Mouse (Mus musculus): ENCODE results near the gene Slc38a7.
"Not testable (repeated sequence)": the region's sequence is repeated elsewhere in the genome, so short reads cannot be mapped to it uniquely, and the experiment has no call there.

Slc38a7 gene

GRCm38 (mm10) chr8:95850326-95850725 is 3.0 kb downstream of the Slc38a7 start:
- CTCF ChIA-PET = interaction anchor here (0.6 kb wide), 1 partner anchor 1149 kb away, joined by 3 read pairs; no protein-coding TSS in a partner anchor

- CTCF ChIA-PET = interaction anchor here (0.6 kb wide), 1 partner anchor 90 kb away, joined by 3 read pairs; no protein-coding TSS in a partner anchor
Observed at GRCm38 (mm10) chr8:95848734-95849464, 4.4 kb downstream of the Slc38a7 start.

DNA sequence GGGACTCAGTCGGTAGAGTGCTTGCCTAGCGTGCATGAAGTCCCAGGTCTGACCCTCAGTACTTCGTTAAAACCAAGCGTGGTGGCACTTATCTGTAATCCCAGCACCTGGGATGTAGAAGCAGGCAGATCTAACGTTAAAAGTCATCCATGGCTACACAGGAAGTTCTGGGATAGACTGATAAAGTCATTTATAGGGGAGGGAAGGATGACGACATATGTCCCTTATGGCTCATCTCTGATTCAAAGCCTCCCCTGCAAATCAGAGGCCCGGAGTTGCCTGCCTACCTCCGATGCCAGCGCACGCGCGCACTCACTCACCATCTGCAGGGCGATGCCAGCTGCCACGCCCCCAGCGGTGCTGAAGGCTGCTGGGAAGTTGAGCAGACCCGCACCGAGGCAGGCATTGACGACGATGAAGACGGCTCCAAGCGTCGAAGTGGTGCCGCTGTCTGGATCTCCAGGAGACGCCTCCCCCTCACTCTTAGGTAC is 5.2 kb downstream of the Slc38a7 start:
- CTCF ChIA-PET = no interaction called here

DNA sequence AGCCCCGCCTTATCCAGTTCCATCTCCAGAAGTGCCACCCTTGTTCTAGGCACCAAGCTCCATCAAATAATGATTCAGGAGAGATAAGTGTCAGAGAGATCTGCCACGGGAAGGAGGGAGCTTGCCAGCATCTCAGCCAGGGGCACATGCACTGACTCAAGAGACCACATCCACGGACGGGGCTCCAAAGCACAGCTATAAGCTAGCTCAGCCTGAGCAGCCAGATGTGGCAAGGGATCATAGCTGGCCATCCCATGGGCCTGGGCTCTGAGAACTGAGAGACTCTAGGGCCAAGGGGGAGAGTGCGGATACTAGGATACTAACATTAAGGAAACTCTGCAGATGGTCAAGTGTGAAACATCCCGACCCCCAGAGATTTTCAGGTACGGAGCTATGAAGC is 8.3 kb downstream of the Slc38a7 start:
- CTCF ChIA-PET = no interaction called here

- CTCF ChIA-PET = no interaction called here
Observed at GRCm38 (mm10) chr8:95843968-95844367, 9.4 kb downstream of the Slc38a7 start.

DNA sequence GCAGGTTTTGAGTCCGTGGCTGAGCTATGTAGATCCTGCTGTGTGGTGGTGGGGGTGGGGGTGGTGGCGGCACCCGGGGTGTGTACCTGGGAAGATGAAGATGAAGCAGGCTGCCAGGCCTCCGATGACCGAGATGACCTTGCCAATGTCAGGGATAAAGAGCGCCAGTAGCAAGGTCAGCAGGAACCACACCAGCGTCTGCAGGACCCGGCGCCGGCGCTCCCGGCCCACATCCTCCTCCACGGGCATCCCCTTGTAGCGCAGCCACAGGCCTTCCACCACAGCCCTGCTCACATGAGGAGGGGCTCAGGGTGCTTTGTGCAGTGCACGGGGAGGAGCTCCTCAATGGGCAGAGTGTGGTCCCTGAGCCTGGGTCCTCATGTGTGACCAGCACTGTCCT is 11.9 kb downstream of the Slc38a7 start:
- CTCF ChIA-PET = no interaction called here

DNA sequence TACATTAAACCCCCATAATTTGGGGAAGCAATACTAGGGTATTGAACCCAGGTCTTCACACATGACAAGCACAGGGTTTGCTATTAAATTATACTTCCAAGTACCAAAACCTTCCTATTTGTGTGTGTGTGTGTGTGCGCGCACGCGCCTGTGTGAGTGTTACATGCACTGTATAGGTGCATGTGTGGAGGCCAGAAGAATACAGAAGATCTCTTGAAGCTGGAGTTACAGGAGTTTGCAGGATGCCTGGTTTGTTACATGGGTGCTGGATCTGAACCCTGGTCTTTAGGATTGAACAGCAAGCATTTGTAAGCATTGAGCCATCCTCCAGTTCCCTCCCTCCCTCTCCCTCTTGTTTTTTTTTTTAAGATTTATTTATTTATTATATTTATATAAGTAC is 14.1 kb downstream of the Slc38a7 start:
- CTCF ChIA-PET = no interaction called here

DNA sequence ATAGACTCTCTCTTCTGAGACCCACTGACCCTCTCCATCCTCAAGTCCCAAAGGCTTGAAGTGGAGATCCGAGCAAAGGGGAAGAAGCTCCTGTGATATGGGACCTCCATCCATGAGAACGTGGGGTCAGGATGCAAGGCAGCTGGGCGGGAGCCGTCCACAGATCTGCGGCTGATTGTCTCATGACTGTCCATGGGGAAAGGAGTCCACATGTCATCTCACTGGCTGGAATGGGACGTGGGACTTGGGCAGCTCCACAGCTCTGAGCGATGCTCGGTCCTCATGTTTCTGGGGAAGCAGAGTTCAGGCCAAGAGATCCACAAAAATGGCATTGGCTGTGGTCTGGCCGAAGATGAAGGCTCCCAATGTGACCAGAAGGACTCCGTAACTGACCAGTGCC is 16.1 kb downstream of the Slc38a7 start:
- CTCF ChIA-PET = no interaction called here

- CTCF ChIA-PET = interaction anchor here (0.5 kb wide), 1 partner anchor 48 kb away, joined by 22 read pairs; no protein-coding TSS in a partner anchor
Observed at GRCm38 (mm10) chr8:95835891-95836290, 17.4 kb downstream of the Slc38a7 start.

GRCm38 (mm10) chr8:95833435-95833984 is 19.8 kb downstream of the Slc38a7 start:
- CTCF ChIA-PET = interaction anchor here (0.6 kb wide), 1 partner anchor 434 kb away, joined by 3 read pairs; no protein-coding TSS in a partner anchor

DNA sequence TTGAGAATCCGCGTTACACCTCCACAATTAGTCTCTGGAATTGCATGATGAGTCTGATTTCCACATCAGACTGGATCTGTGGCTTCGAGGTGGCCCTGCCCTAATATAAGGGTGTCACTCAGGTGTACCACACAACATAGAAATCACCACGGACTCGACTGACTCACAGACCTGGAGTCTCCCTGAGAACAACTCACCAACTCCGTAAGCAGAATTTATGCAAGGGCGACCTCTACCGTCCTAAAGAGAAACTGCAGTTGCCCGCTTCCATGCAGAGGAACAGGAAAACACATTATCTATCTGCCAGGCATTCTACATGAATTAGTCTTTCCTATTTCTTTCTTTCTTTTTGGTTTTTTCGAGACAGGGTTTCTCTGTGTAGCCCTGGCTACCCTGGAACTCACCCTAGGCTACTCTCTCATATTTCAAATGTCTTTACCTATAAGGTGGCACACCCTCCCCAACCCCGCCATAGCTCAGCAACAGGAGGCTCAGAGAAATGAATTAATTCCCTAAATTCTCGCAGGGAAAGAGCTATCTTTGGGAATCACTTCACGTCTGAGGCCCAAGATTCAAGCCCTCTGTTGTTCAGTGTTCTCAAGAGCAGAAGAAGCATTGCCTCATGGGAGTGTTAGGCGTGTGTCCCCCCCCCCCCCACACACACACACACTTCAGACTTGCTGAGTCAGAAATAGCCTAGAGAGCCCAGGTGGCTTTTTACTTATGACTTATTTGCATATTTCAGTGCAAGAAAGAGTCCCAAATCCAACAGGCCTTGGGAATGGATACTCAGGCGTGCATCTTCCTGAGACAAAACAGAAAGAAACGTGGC is 20.5 kb downstream of the Slc38a7 start:
- CTCF ChIA-PET = interaction anchor here (0.8 kb wide), 1 partner anchor 121 kb away, joined by 19 read pairs; no protein-coding TSS in a partner anchor

DNA sequence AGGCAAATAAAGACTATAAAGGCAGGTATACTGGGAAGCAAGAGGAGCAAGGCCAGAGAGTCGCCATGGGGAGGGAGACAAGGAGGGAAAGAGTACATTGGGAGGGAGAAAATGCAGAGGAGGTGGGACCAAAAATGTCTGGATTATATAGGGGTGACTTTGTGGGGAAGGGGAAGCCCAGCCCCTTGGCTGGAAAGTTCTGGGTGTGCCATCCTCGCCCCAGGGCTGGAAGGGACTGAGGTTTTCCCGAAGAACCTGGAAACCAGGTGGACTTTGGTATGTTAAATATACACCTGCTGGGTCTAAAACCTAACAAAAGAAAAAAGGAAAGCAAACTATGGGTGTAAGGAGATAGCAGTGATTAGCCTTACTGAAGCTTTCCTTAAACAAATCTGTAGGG is 23.2 kb downstream of the Slc38a7 start:
- CTCF ChIA-PET = interaction anchor here (0.6 kb wide), 1 partner anchor 17 kb away, joined by 5 read pairs; no protein-coding TSS in a partner anchor

GRCm38 (mm10) chr8:95825162-95825561 is 28.2 kb downstream of the Slc38a7 start, which contains the start of gene Sap18b:
Sap18b (plus strand) TSS chr8:95825346.
- CTCF ChIA-PET = not testable (repeated sequence)

GRCm38 (mm10) chr8:95822699-95823098 is 30.6 kb downstream of the Slc38a7 start:
- CTCF ChIA-PET = no interaction called here

GRCm38 (mm10) chr8:95822096-95822495 is 31.2 kb downstream of the Slc38a7 start:
- CTCF ChIA-PET = no interaction called here

- CTCF ChIA-PET = no interaction called here
Observed at GRCm38 (mm10) chr8:95821266-95821665, 32.1 kb downstream of the Slc38a7 start.

- CTCF ChIA-PET = no interaction called here
Observed at GRCm38 (mm10) chr8:95818211-95818610, 35.1 kb downstream of the Slc38a7 start.

- CTCF ChIA-PET = no interaction called here
Observed at GRCm38 (mm10) chr8:95817597-95817996, 35.7 kb downstream of the Slc38a7 start.

- CTCF ChIA-PET = no interaction called here
Observed at GRCm38 (mm10) chr8:95816044-95816708, 37.2 kb downstream of the Slc38a7 start.

DNA sequence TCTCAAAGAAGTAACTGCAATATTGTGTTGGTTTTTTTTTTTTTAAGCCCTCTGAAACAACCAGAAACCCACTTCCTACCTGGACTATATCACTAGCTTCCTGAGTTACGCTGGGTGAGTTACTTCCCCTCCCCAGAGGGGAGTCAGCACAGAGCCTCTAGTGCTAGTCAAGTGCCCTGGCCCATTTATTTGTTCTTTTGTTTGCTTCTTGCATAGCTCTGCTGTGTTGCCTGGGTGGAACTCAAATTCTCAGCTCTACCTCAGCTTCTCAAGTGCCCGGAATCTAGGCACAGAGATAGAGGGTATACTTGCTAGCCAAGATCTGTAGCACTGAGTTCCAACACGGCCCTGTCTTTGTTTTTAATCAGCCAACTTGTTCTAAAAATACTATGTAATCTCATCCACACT is 43.2 kb downstream of the Slc38a7 start:
- CTCF ChIA-PET = interaction anchor here (0.6 kb wide), 2 partner anchors 86 to 933 kb away, joined by 3 to 18 read pairs; no protein-coding TSS in a partner anchor

GRCm38 (mm10) chr8:95809116-95809515 is 44.2 kb downstream of the Slc38a7 start:
- CTCF ChIA-PET = no interaction called here

DNA sequence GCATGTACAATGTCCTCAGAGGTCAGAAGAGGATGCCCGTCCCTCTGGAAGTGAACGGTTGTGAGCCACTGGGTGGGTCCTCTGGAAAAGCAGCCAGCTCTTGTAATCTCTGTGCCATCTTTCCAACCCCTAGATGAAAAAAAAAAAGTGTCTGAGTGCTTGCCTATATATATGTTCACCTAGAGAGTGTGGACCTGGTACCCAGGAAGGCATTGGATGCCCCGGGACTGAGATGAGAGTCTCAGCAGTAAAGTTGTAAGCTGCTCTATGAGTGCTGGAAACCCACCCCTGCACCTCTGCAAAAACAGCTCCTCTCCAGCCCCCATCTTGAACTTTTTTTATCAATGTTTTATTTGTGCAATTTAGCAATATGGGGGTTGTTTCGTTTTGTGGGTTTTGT is 44.7 kb downstream of the Slc38a7 start:
- CTCF ChIA-PET = no interaction called here
